Mouse (Mus musculus) neural tube, embryonic 15.5 days (tissue): ENCODE results near the gene Nat8f1. TPM values are rescaled to one million over a fixed set of nuclear protein-coding genes. Genes with fewer than 3 reads are reported as not detected.
"Not testable (repeated sequence)": the region's sequence is repeated elsewhere in the genome, so short reads cannot be mapped to it uniquely, and the experiment has no call there.

Experiments used
- ATAC-seq: fragments of 200-750 bp; cut with Nextera tagmentation; 2 replicates; pipeline ENCODE4 v1.8.0; 2017; ENCODE audit warnings: mild to moderate bottlenecking, moderate TSS enrichment, moderate library complexity; ENCODE audit not compliant: low FRiP score
- H3K27ac ChIP-seq: fragments of 300-500 bp; sonication (generic); replicated peaks from 2 replicates; pipeline ENCODE4 v1.5.1; 2015; ENCODE audit warnings: mild to moderate bottlenecking, inconsistent platforms
- H3K27me3 ChIP-seq: fragments of 300-500 bp; sonication (generic); replicated peaks from 2 replicates; pipeline ENCODE4 v1.6.1; 2015; ENCODE audit warnings: inconsistent platforms
- H3K36me3 ChIP-seq: fragments of 300-500 bp; sonication (generic); 2 replicates; pipeline ENCODE4 v1.6.1; 2015; ENCODE audit warnings: inconsistent platforms
- H3K4me1 ChIP-seq: fragments of 300-500 bp; sonication (generic); 2 replicates; pipeline ENCODE4 v1.6.1; 2015; ENCODE audit warnings: inconsistent platforms
- H3K4me2 ChIP-seq: fragments of 300-500 bp; sonication (generic); 2 replicates; pipeline ENCODE4 v1.6.1; 2015; ENCODE audit warnings: inconsistent platforms, mild to moderate bottlenecking, moderate library complexity
- H3K4me3 ChIP-seq: fragments of 300-500 bp; sonication (generic); replicated peaks from 2 replicates; pipeline ENCODE4 v1.5.1; 2015; ENCODE audit warnings: mild to moderate bottlenecking, inconsistent platforms
- H3K9ac ChIP-seq: fragments of 300-500 bp; sonication (generic); replicated peaks from 2 replicates; pipeline ENCODE4 v1.6.1; 2015; ENCODE audit warnings: mild to moderate bottlenecking, inconsistent platforms
- H3K9me3 ChIP-seq: fragments of 300-500 bp; sonication (generic); replicated peaks from 2 replicates; pipeline ENCODE4 v1.6.1; 2016; ENCODE audit warnings: inconsistent platforms
- WGBS: fragments of 180-500 bp; shearing (Covaris S2); methylation state at CpG from one replicate; pipeline ENCODE4 v1.1.7; 2015; ENCODE audit warnings: mixed read lengths; 5-methylcytosine and 5-hydroxymethylcytosine counted together
- polyA plus RNA-seq: library from polyadenylated mRNA; unstranded; fragments of >200 nt; fragmentation: Nextera tagmentation; extraction: Ambion mirVana; gene quantifications from 2 replicates; pipeline ENCODE4 v1.2.1, GENCODE M21; 2015

Gene Nat8f1
- polyA plus RNA-seq, 1 experiment from 2014 or later, result 21.6 TPM

DNA sequence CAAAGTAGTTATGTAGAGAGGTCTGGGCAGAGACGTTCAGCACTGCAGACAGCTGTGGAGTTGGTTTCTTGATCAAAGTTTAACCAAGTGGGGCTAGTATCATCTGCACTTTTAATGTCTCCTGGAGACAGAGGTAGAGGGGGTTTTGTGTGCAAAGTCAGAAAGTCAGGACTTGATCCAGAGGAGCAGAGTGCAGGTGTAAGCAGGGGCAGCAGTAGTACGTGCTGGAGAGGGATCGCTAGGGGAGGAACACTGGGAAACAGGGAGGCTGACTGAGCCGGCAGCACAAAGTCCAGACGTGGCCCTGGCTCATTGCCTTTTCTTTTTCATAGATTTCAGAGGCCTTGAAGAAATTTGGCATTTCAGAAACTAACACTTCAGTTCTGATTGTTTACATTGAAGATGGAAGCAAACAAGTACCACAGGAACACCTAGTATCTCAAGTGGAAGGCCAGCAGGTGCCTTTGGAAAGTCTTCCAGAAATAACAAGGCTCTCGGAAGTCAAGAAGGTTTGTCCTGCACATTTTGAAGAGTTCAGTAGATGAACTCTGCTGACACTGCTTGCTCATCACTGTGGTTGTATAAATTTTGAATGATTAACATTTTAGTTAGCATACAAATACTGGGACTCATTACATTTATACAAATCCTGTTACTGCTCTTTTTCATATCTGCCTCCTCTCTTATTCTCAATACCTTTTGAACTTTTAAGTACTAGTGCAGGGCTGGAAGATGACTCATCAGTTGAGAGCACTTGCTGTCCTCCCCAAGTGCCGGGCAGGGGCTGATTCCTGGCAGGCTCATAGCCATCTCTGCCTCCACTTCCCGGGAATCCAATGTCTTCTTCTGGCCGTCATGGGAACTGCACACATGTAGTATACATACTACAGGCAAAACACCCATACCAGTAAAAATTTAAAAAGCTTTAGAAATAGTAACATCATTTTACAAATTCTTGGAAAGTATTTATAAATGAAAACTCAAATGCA lies 12.3 kb upstream of the Nat8f1 start:
- H3K9ac ChIP-seq, result no peak overlapping the region
- WGBS, result 93% methylated on average over 9 of the region's 9 CpGs
- H3K9me3 ChIP-seq, result no peaks in the 10 kb centered on the region
- H3K4me2 ChIP-seq, result no peak overlapping the region
- peaks cover 79% of the 10 kb centered on the region for H3K36me3 ChIP-seq
- H3K4me3 ChIP-seq, result no peak overlapping the region
- no peaks in the 10 kb centered on the region for H3K27me3 ChIP-seq
- no peaks in the 10 kb centered on the region for H3K4me1 ChIP-seq
- ATAC-seq, result no peak
- H3K27ac ChIP-seq, result no peak overlapping the region

GRCm38 (mm10) chr6:85926709-85927108 lies 11.2 kb upstream of the Nat8f1 start:
- ATAC-seq, result no peak
- Histone ChIP-seq H3K9ac (no peak overlapping the region), H3K9me3 (no peaks in the 10 kb centered on the region), H3K4me2 (no peak overlapping the region), H3K27me3 (no peaks in the 10 kb centered on the region), H3K4me3 (no peak overlapping the region), H3K4me1 (no peaks in the 10 kb centered on the region), H3K36me3 (peaks cover 79% of the 10 kb centered on the region), H3K27ac (no peak overlapping the region)
- WGBS, result 100% methylated on average over 1 of the region's 1 CpGs

- no peak overlapping the region for H3K9ac ChIP-seq
- ATAC-seq, result no peak
- H3K4me3 ChIP-seq, result no peak overlapping the region
- no peak overlapping the region for H3K27ac ChIP-seq
- no peaks in the 10 kb centered on the region for H3K27me3 ChIP-seq
- no peak overlapping the region for H3K4me2 ChIP-seq
- peaks cover 66% of the 10 kb centered on the region for H3K36me3 ChIP-seq
- no peaks in the 10 kb centered on the region for H3K4me1 ChIP-seq
- 95% methylated on average over 1 of the region's 1 CpGs for WGBS
- H3K9me3 ChIP-seq, result no peaks in the 10 kb centered on the region
Observed at GRCm38 (mm10) chr6:85923643-85924042, 8.2 kb upstream of the Nat8f1 start.

GRCm38 (mm10) chr6:85919401-85919800 lies 3.9 kb upstream of the Nat8f1 start:
- Histone ChIP-seq H3K4me3 (no peak overlapping the region), H3K36me3 (peaks cover 29% of the 10 kb centered on the region), H3K27me3 (no peaks in the 10 kb centered on the region), H3K9ac (no peak overlapping the region), H3K9me3 (no peaks in the 10 kb centered on the region), H3K4me2 (no peak overlapping the region), H3K4me1 (peaks cover 12% of the 10 kb centered on the region), H3K27ac (no peak overlapping the region)
- 95% methylated on average over 4 of the region's 4 CpGs for WGBS
- no peak for ATAC-seq

DNA sequence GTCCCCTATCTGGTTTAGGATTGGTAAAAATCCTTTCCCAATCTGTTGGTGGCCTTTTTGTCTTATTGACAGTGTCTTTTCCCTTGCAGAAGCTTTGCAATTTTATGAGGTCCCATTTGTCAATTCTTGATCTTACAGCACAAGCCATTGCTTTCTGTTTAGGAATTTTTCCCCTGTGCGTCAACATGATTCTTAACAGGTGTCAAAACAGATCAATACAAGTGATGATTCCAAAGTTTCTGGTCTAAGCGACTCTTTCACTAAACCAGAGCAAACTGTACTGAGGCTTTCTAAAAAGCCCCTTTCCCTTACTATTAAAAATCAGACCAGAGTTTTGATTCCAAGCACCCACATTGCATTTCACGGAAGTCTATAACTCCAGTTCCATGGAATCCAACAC lies 2.9 kb upstream of the Nat8f1 start:
- H3K9me3 ChIP-seq, H3K9ac ChIP-seq, H3K4me2 ChIP-seq, H3K27ac ChIP-seq, H3K27me3 ChIP-seq, H3K4me3 ChIP-seq, ATAC-seq: not testable (repeated sequence)
- 99% methylated on average over 3 of the region's 3 CpGs for WGBS
- Histone ChIP-seq H3K4me1 (peaks cover 18% of the 10 kb centered on the region), H3K36me3 (peaks cover 23% of the 10 kb centered on the region)

DNA sequence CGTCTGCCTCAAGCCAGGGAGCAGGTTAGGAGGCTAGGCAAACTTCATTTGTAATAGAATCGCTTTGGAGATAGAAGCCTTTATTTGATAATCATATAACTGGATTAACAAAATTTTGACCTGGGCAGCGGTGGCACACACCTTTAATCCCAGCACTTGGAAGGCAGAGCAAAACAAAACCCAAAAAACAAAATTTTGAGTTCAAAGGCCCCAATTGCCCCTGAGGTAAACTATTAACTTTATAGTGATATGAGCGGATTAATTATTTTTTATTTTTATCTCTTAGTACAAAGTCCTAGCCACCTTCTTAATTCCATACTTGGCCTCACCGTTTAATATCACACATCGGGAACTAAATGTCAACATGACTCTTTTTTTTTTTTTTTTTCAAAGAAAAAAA lies 1.1 kb upstream of the Nat8f1 start:
- no peak for ATAC-seq
- Histone ChIP-seq H3K9me3 (no peaks in the 10 kb centered on the region), H3K9ac (peak overlapping the region; percentile 76), H3K4me3 (peak overlapping the region; percentile 66), H3K27me3 (no peaks in the 10 kb centered on the region), H3K27ac (peak overlapping the region; percentile 88), H3K4me2 (peak overlapping the region; percentile 75), H3K36me3 (peaks cover 9% of the 10 kb centered on the region; the same call in 1 of the 2 replicates), H3K4me1 (peaks cover 18% of the 10 kb centered on the region)
- WGBS, result 88% methylated on average over 6 of the region's 6 CpGs

GRCm38 (mm10) chr6:85915141-85915538 lies 347 bp downstream of the Nat8f1 start:
- Histone ChIP-seq H3K9me3 (no peaks in the 10 kb centered on the region), H3K27me3 (no peaks in the 10 kb centered on the region), H3K4me3 (peak overlapping the region; percentile 66), H3K36me3 (no peaks in the 10 kb centered on the region), H3K27ac (peak overlapping the region; percentile 88), H3K4me1 (peaks cover 18% of the 10 kb centered on the region), H3K4me2 (peak overlapping the region; percentile 75), H3K9ac (peak overlapping the region; percentile 76)
- 3% methylated on average over 11 of the region's 11 CpGs for WGBS
- peak; percentile 23 for ATAC-seq

- H3K36me3 ChIP-seq, result no peaks in the 10 kb centered on the region
- no peak within 1 kb of the TSS for H3K4me3 ChIP-seq
- H3K4me2 ChIP-seq, result no peak within 1 kb of the TSS
- H3K9me3 ChIP-seq, result no peaks in the 10 kb centered on the region
- H3K9ac ChIP-seq, result no peak within 1 kb of the TSS
- no peak within 1 kb of the TSS for H3K27ac ChIP-seq
- ATAC-seq, result no peak
- H3K27me3 ChIP-seq, result no peaks in the 10 kb centered on the region
- WGBS, result 88% methylated on average over 3 of the region's 3 CpGs
- H3K4me1 ChIP-seq, result peaks cover 17% of the 10 kb centered on the region
Observed at GRCm38 (mm10) chr6:85911587-85911986, 3.9 kb downstream of the Nat8f1 start, which contains the start of gene Tprkb. Gene Tprkb, plus strand, starts transcription at chr6:85911865.

DNA sequence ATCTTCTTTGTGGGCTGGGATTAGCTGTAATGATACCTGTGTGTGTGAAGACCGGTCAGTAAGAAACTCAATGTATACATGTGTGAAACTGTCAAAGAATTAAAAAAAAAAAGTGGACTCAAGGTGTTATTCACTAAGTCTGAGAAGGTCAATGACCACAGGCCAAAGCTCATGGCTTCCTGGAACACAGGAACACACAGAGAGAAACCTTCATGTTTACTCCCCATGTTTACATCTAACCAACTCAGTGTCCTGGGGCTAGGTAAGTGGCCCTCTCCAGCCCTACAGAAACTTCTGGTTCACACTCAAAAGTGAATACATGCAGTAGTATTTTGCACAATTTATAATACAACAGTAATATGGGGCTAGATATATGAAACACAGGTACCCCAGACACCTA lies 5.8 kb downstream of the Nat8f1 start:
- Histone ChIP-seq H3K9ac (no peak overlapping the region), H3K36me3 (no peaks in the 10 kb centered on the region), H3K4me2 (no peak overlapping the region), H3K4me1 (peaks cover 9% of the 10 kb centered on the region), H3K27ac (no peak overlapping the region), H3K4me3 (no peak overlapping the region), H3K9me3 (no peaks in the 10 kb centered on the region), H3K27me3 (no peaks in the 10 kb centered on the region)
- WGBS, result 94% methylated on average over 1 of the region's 1 CpGs
- ATAC-seq, result no peak

- Histone ChIP-seq H3K9me3 (no peaks in the 10 kb centered on the region), H3K4me3 (no peak overlapping the region), H3K4me2 (no peak overlapping the region), H3K36me3 (no peaks in the 10 kb centered on the region), H3K27me3 (no peaks in the 10 kb centered on the region), H3K27ac (no peak overlapping the region), H3K9ac (no peak overlapping the region), H3K4me1 (no peaks in the 10 kb centered on the region)
- no peak for ATAC-seq
- WGBS, result 78% methylated on average over 3 of the region's 3 CpGs
Observed at GRCm38 (mm10) chr6:85908341-85908740, 7.1 kb downstream of the Nat8f1 start.

GRCm38 (mm10) chr6:85906911-85907351 lies 8.6 kb downstream of the Nat8f1 start:
- H3K4me1 ChIP-seq, H3K4me2 ChIP-seq, H3K9ac ChIP-seq, H3K27me3 ChIP-seq, H3K36me3 ChIP-seq, H3K4me3 ChIP-seq, H3K9me3 ChIP-seq: not testable (repeated sequence)
- peak; percentile 46; the same call in 1 of the 2 replicates for ATAC-seq
- 0 out of 2 replicates have a peak overlapping the region, but pooled peaks have one; percentile 9 for H3K27ac ChIP-seq
- 63% methylated on average over 2 of the region's 2 CpGs for WGBS

DNA sequence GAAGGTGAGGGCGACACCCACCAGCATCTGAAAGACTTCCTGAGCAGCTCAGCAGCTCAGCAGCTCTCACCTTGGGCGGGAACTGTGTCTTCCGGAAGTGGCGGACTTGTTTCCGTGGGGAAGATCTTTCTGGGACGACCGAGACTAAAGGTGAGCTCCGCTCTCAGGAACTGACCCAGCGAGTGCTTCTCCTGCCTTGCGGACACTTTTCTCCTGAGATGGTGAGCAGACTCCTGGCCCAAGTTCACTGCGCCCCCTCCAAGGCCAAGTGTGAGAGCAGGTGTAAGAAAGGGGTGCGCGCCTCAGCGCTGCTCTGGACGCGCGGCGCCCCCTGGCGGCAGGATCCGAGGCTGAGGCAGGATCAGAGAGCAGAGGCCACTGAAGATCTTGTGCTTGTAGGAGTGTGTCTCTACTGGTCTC lies 10.8 kb downstream of the Nat8f1 start, which contains the start of gene Nat8f4:
TSS of gene Nat8f4 (minus strand) at position 243 of the 420 bp plus-strand sequence.
- H3K27me3 ChIP-seq, H3K9ac ChIP-seq, H3K9me3 ChIP-seq, H3K4me1 ChIP-seq, H3K27ac ChIP-seq, H3K36me3 ChIP-seq: not testable (repeated sequence)
- peak within 1 kb of the TSS; percentile 35 for H3K4me3 ChIP-seq
- peak; percentile 69; the same call in 1 of the 2 replicates for ATAC-seq
- 16% methylated on average over 20 of the region's 20 CpGs for WGBS
- peak within 1 kb of the TSS; percentile 49 for H3K4me2 ChIP-seq
